Comparison of ENCODE assay signal across 13 mouse cellular contexts in genomic region chr6:146755136-146755535, GRCm38 (mm10).
"Had no signal": no experiment of that assay in that cellular context is flagged by ENCODE, and none has a peak within 500 bp of the region (broad histone marks: within the 10 kb centered on the region; RNA-seq: fewer than 3 reads in every experiment).

No protein-coding gene starts in this region.

- ATAC-seq: intestine, embryonic 16.5 days; midbrain, embryonic 15.5 days had no signal

- H3K36me3 ChIP-seq: lung, embryonic 15.5 days; midbrain, embryonic 15.5 days; neural tube, embryonic 12.5 days had no signal

- H3K27me3 ChIP-seq: kidney, embryonic 15.5 days; lung, embryonic 15.5 days; midbrain, embryonic 15.5 days; neural tube, embryonic 12.5 days had no signal

- H3K27ac ChIP-seq: kidney, embryonic 15.5 days; limb, embryonic 10.5 days; lung, embryonic 15.5 days; macrophage; midbrain, embryonic 15.5 days; neural tube, embryonic 12.5 days; stomach, postnatal 0 days had no signal

- H3K9me3 ChIP-seq: kidney, embryonic 15.5 days; limb, embryonic 10.5 days; lung, embryonic 15.5 days; midbrain, embryonic 15.5 days; neural tube, embryonic 12.5 days had no signal

- H3K4me3 ChIP-seq: kidney, embryonic 15.5 days; limb, embryonic 10.5 days; lung, embryonic 15.5 days; midbrain, embryonic 15.5 days; neural tube, embryonic 12.5 days had no signal

- DNase-seq: kidney, adult 2 months; kidney, postnatal 14 days; lung, postnatal 14 days; thymus, postnatal 14 days had no signal

- H3K9ac ChIP-seq: kidney, embryonic 15.5 days; lung, embryonic 15.5 days; midbrain, embryonic 15.5 days; neural tube, embryonic 12.5 days had no signal

- H3K4me2 ChIP-seq: kidney, embryonic 15.5 days; lung, embryonic 15.5 days; midbrain, embryonic 11.5 days; midbrain, embryonic 15.5 days; neural tube, embryonic 12.5 days had no signal
